Mouse (Mus musculus) spleen, adult 2 months (tissue): Measurements from ENCODE around the gene Oaf.

Source experiments
- CTCF ChIP-seq: fragments of 200-500 bp; IDR thresholded peaks from 2 replicates; pipeline ENCODE4 v1.5.1; 2011; ENCODE audit warnings: mild to moderate bottlenecking, inconsistent platforms; ENCODE audit not compliant: insufficient read depth, insufficient read length, insufficient replicate concordance; ENCODE audit errors: extremely low read depth
- POLR2A ChIP-seq: fragments of 200-500 bp; IDR thresholded peaks from 2 replicates; pipeline ENCODE4 v1.6.1; 2011; ENCODE audit warnings: low read depth, low read length, inconsistent platforms

DNA sequence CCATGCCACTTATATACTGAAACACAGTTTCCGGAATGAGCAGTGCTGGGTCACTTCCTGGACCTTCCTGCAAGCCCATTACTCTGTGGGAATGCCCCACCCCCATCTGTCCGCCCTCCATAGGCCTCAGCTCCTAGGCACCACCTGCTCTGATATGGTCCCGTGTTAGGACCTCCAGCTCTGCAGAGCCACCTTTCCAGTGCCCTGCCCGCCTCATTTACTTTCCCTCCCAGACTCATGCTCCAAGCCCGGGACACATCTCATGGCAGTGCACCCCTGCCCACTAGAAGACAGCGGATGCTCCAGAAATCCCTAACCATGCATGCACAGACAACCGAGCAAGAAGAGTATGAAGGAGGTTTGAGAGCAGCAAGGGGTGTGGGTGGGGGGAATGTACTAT lies 9.7 kb downstream of the Oaf start:
- TF ChIP-seq CTCF (no peak), POLR2A (no peak)
